Mouse (Mus musculus) stomach, embryonic 14.5 days (tissue): ENCODE data around the gene Ndufs6. TPM values are rescaled to one million over a fixed set of nuclear protein-coding genes. Genes with fewer than 3 reads are reported as not detected.

Source experiments
- ATAC-seq: fragments of 200-750 bp; cut with Nextera tagmentation; 2 replicates; pipeline ENCODE4 v1.8.0; 2017; ENCODE audit warnings: low read depth, moderate TSS enrichment; ENCODE audit not compliant: insufficient number of reproducible peaks, insufficient read depth, low FRiP score
- H3K27ac ChIP-seq: fragments of 300-500 bp; sonication (generic); 2 replicates; pipeline ENCODE4 v1.5.1; 2014; ENCODE audit warnings: mild to moderate bottlenecking, low read length, moderate library complexity, mixed read lengths
- H3K27me3 ChIP-seq: fragments of 300-500 bp; sonication (generic); 2 replicates; pipeline ENCODE4 v1.6.1; 2014; ENCODE audit warnings: low read length, control low read depth, mixed read lengths; ENCODE audit not compliant: control insufficient read depth, insufficient read depth
- H3K36me3 ChIP-seq: fragments of 300-500 bp; sonication (generic); 2 replicates; pipeline ENCODE4 v1.6.1; 2014; ENCODE audit warnings: mild to moderate bottlenecking, control low read depth, low read length, moderate library complexity, mixed read lengths; ENCODE audit not compliant: control insufficient read depth, insufficient read depth
- H3K4me1 ChIP-seq: fragments of 300-500 bp; sonication (generic); 2 replicates; pipeline ENCODE4 v1.6.1; 2014; ENCODE audit warnings: low read length, control low read depth, mixed read lengths; ENCODE audit not compliant: control insufficient read depth, insufficient read depth
- H3K4me2 ChIP-seq: fragments of 300-500 bp; sonication (generic); replicated peaks from 2 replicates; pipeline ENCODE4 v1.6.1; 2014; ENCODE audit warnings: low read depth, low read length, control low read depth
- H3K4me3 ChIP-seq: fragments of 300-500 bp; sonication (generic); 2 replicates; pipeline ENCODE4 v1.5.1; 2014; ENCODE audit warnings: low read depth, low read length, control low read depth
- H3K9ac ChIP-seq: fragments of 300-500 bp; sonication (generic); replicated peaks from 2 replicates; pipeline ENCODE4 v1.6.1; 2014; ENCODE audit warnings: low read depth, mild to moderate bottlenecking, control low read depth, low read length, moderate library complexity, mixed read lengths
- H3K9me3 ChIP-seq: fragments of 300-500 bp; sonication (generic); 2 replicates; pipeline ENCODE4 v1.6.1; 2016; ENCODE audit warnings: low read depth, low read length, control low read depth; ENCODE audit not compliant: control insufficient read depth
- WGBS: fragments of 180-500 bp; shearing (Covaris S2); extraction: QIAGEN DNeasy Blood & Tissue Kit; methylation state at CpG from one replicate; pipeline ENCODE4 v1.1.7; 2014; 5-methylcytosine and 5-hydroxymethylcytosine counted together
- polyA plus RNA-seq: library from polyadenylated mRNA; unstranded; fragments of >200 nt; fragmentation: Nextera tagmentation; extraction: Ambion mirVana; gene quantifications from 2 replicates; pipeline ENCODE4 v1.2.1, GENCODE M21; 2014

Ndufs6 gene
- polyA plus RNA-seq, 1 experiment from 2014 or later = 364 TPM

DNA sequence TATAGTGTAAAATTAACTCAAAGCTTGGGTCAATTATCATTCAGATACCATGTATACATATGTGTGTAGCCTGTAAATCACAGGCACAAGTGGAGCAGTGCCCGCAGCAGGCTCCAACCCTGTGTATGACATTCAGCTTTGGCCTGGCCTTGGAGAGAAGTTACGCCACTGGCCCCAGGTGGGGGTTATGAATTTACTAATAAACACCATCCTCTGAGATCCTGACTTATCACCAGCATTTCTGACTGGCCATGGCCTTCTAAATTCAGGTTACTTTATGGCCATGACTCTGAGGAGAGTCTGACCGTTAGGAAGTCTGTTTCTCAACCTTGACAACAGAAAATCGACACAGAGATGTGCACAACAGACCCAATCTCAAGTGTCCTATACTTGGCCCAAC, 4.9 kb downstream of the Ndufs6 start:
- 92% methylated on average over 4 of the region's 4 CpGs for WGBS
- H3K27me3 ChIP-seq = no peaks in the 10 kb centered on the region
- no peak overlapping the region for H3K4me3 ChIP-seq
- H3K4me2 ChIP-seq = no peak overlapping the region
- 0 out of 2 replicates have a peak, but pooled peaks cover 6% of the 10 kb centered on the region for H3K4me1 ChIP-seq
- H3K36me3 ChIP-seq = peaks cover 48% of the 10 kb centered on the region
- no peak overlapping the region for H3K27ac ChIP-seq
- ATAC-seq = no peak
- H3K9me3 ChIP-seq = no peaks in the 10 kb centered on the region
- no peak overlapping the region for H3K9ac ChIP-seq

DNA sequence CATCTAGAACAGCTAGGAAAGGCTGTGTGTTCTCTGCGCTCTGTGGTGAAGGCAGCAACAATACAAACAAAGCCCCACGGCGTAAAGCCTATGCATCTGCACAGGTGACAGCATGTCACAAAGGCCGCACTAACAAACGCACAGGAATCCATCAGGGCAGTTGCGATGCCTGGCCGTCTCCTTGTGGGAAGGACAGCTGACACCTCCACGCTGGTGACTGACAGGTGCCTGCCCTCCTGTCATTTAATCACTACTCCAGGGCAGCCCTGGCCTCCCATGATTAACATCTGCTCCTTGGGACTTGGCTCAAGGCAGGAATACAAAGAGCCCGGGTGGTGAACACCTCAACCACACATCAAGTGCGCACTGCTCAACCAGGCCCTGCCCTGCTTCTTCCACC, 5.7 kb downstream of the Ndufs6 start:
- no peak for ATAC-seq
- H3K36me3 ChIP-seq = peaks cover 54% of the 10 kb centered on the region

DNA sequence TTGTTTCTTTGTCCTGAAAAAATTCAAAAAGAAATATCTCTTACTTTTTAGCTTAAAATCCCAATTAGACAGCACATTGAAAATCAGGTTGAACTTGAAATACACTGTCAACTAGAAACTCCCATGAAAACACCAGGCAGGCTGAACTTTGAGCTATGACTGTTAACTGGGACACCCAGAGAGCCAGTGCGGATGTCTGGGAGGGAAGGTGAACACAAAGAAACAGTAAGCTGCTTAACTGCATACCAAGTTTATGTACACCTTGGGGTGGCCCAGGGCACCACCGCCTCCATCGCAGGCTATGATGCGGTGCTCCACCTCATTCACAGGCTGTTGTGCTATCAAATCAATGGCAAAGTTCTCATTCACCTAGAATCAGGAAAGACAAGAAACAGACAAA, 8.3 kb downstream of the Ndufs6 start:
- no peaks in the 10 kb centered on the region; the same call in 1 of the 2 replicates for H3K9me3 ChIP-seq
- H3K4me3 ChIP-seq = no peak overlapping the region
- H3K9ac ChIP-seq = no peak overlapping the region
- no peak for ATAC-seq
- 93% methylated on average over 4 of the region's 4 CpGs for WGBS
- H3K4me2 ChIP-seq = no peak overlapping the region
- no peak overlapping the region for H3K27ac ChIP-seq
- no peaks in the 10 kb centered on the region for H3K27me3 ChIP-seq
- peaks cover 55% of the 10 kb centered on the region for H3K36me3 ChIP-seq
- H3K4me1 ChIP-seq = no peaks in the 10 kb centered on the region

More for the DNA sequence above, 5.7 kb downstream of the Ndufs6 start:
- Histone ChIP-seq H3K9ac (no peak overlapping the region), H3K27ac (no peak overlapping the region), H3K27me3 (no peaks in the 10 kb centered on the region), H3K4me3 (no peak overlapping the region), H3K9me3 (no peaks in the 10 kb centered on the region), H3K4me2 (no peak overlapping the region), H3K4me1 (0 out of 2 replicates have a peak, but pooled peaks cover 5% of the 10 kb centered on the region)
- 84% methylated on average over 10 of the region's 10 CpGs for WGBS

DNA sequence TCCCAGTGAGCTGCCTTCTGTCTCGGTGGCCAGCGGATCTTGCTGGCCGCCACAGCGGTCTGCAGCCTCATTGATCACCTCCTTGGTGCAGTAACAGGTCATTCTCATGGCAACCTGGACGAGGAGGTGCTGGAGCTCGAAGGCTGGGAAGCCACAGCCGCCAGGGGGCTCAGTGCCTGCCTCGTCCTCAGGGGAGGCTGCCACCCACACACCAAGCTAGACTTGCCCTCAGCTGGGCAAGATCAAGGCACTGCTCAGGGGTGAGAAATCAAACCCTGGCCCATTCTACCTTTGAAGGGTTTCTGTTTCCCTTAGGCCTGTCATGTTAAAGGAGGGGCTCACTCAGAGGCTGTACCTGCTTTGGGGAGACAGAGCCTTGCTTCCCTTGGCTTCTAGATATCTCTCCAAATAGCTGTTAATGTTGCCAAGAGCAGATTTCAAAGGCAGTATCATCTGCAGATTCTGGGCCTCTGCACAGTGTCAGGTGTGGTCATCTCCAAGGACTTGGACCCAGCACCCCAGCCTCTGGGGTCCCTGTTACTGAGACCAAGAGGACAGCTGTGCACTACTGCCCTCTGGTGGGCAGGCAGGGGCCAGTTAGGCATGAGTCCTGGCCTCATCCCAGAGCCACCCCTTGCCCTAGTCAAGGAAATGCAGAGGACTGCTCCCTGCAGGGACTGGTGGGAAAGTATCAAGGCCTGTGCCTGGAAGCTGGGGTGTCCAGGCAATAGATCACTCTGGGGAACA, 18.0 kb downstream of the Ndufs6 start:
- H3K4me3 ChIP-seq = no peak overlapping the region
- peak; percentile 47; the same call in 1 of the 2 replicates for ATAC-seq
- no peak overlapping the region for H3K27ac ChIP-seq
- H3K9me3 ChIP-seq = no peaks in the 10 kb centered on the region
- no peak overlapping the region for H3K4me2 ChIP-seq
- H3K36me3 ChIP-seq = no peaks in the 10 kb centered on the region
- H3K27me3 ChIP-seq = no peaks in the 10 kb centered on the region
- no peak overlapping the region for H3K9ac ChIP-seq
- H3K4me1 ChIP-seq = no peaks in the 10 kb centered on the region
- 26% methylated on average over 8 of the region's 8 CpGs for WGBS

DNA sequence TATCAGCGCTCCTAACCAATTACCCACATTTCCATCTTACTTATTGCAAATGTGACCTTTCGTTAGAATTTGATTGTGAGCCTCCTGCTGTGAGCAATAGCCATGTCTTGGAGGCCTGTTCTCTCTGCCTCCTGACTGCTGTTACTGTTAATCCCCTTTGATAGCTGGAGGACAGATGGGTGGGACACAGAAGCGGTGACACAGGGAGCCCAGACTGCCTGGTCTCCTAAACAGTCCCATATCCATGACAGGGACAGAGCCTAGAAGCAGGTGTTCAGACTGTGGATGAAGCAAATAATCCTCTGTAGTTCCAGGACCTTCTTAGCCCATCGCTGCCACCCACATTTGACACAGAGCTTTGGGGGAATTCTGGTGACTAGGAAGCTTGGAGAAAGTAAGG, 21.9 kb downstream of the Ndufs6 start:
- H3K27ac ChIP-seq = no peak overlapping the region
- no peak overlapping the region for H3K4me3 ChIP-seq
- 71% methylated on average over 4 of the region's 4 CpGs for WGBS
- no peak for ATAC-seq
- H3K36me3 ChIP-seq = no peaks in the 10 kb centered on the region
- H3K27me3 ChIP-seq = no peaks in the 10 kb centered on the region
- H3K4me2 ChIP-seq = no peak overlapping the region
- no peak overlapping the region for H3K9ac ChIP-seq
- no peaks in the 10 kb centered on the region for H3K4me1 ChIP-seq
- no peaks in the 10 kb centered on the region for H3K9me3 ChIP-seq

DNA sequence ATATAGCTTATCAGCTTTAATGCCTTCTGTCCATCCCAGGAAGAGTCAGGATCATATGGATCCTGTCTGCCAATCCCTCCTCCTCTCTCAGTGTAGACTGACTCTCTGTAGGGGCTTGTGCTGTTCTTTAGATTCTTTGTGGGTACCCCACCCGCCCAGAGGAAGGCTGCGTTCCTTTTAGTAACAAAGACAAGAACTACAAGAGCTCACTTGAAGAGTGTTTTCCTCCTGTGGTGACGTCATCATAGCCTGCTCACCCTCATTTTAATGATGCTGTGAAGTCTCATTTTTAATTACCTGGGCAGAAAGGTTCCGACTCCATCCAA, 22.3 kb downstream of the Ndufs6 start:
- no peaks in the 10 kb centered on the region for H3K36me3 ChIP-seq
- H3K4me1 ChIP-seq = no peaks in the 10 kb centered on the region
- no peak overlapping the region for H3K4me3 ChIP-seq
- no peaks in the 10 kb centered on the region for H3K9me3 ChIP-seq
- no peaks in the 10 kb centered on the region for H3K27me3 ChIP-seq
- no peak for ATAC-seq
- WGBS = 62% methylated on average over 4 of the region's 4 CpGs
- H3K9ac ChIP-seq = no peak overlapping the region
- no peak overlapping the region for H3K4me2 ChIP-seq
- H3K27ac ChIP-seq = no peak overlapping the region

DNA sequence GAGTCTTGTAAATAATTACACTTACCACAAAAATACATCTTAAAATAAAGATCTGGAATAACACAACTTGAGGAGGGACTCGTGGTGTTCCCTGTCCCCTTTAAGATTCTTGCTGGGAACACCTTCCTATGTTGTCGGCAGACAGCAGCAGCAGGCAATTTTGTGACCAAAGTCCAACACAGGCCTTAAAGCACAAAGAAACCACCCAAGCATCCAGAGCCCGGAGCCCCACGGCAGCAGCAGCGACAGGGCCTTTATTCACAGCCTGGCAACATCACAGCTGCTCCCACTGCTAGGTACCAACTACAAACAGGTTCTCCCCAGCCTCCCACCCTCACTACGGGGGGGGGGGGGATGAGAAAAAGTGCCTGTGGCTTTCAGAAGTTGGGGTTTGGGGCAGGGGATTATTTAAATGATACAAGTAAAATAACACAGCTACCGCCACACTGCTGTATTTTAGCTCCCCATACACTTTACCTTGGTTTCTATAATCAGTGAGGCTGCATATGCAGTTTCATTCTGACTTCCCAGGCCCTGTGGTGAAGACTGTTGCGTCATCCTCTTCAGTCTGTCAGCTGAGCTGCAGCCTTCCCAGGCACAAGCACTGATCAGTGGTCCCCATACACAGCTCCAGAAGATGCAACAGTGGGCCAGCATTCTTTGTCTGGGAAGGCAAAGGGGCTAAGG, 22.8 kb downstream of the Ndufs6 start:
- H3K4me1 ChIP-seq = no peaks in the 10 kb centered on the region
- H3K4me2 ChIP-seq = no peak overlapping the region
- no peak overlapping the region for H3K9ac ChIP-seq
- H3K4me3 ChIP-seq = no peak overlapping the region
- H3K27ac ChIP-seq = no peak overlapping the region
- no peak for ATAC-seq
- no peaks in the 10 kb centered on the region for H3K36me3 ChIP-seq
- WGBS = 60% methylated on average over 8 of the region's 8 CpGs
- H3K9me3 ChIP-seq = no peaks in the 10 kb centered on the region
- no peaks in the 10 kb centered on the region for H3K27me3 ChIP-seq

DNA sequence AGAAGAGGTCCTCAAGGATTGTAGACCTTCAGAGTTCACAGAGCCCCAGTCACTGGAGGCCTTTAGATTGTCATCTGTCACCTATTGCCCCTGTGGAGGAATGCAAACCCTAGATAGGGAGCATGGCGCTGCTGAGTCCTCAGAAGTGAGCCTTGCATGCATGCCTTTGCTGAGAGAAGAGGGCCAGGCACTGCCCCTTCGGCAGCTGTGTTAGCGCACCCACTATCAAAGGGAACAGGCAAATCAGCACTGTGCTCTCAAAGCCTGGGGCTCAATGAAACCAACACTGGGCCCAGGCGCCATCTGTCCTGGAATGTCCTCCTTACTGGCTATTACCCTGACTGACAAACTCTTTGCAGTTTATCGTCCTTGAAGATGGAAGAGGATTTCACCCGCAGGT, 23.6 kb downstream of the Ndufs6 start:
- Histone ChIP-seq H3K4me2 (no peak overlapping the region), H3K4me3 (no peak overlapping the region), H3K27me3 (no peaks in the 10 kb centered on the region), H3K36me3 (no peaks in the 10 kb centered on the region), H3K27ac (no peak overlapping the region), H3K9ac (no peak overlapping the region), H3K4me1 (no peaks in the 10 kb centered on the region), H3K9me3 (no peaks in the 10 kb centered on the region)
- WGBS = 55% methylated on average over 6 of the region's 6 CpGs
- ATAC-seq = no peak
